Comparison of ENCODE assay signal across 8 mouse cellular contexts in genomic region chr4:154961226-154961738, GRCm38 (mm10). TPM values are rescaled to one million over a fixed set of nuclear protein-coding genes. Genes with fewer than 3 reads are reported as not detected.
A peak's percentile ranks its signal among the peaks of the same experiment; 100 is the strongest.
DNase-seq lines count a peak whose midpoint lies in the region; ATAC-seq and TF ChIP-seq lines count a peak whose summit lies in the region.

No protein-coding gene starts in this region.

- H3K9me3 ChIP-seq in forebrain, postnatal 0 days (ENCODE audit: low read length) = no peaks in the 10 kb centered on the region
- H3K9me3 ChIP-seq in kidney, embryonic 15.5 days (replicated peaks) = no peaks in the 10 kb centered on the region
- no peaks in the 10 kb centered on the region for H3K9me3 ChIP-seq in midbrain, embryonic 10.5 days (replicated peaks)

- WGBS in lung, adult 2 months = 2% methylated on average over 46 of the region's 47 CpGs
- 0% methylated on average over 33 of the region's 47 CpGs for WGBS in forebrain, postnatal 0 days
- WGBS in kidney, embryonic 15.5 days = under 1% methylated on average over 47 of the region's 47 CpGs
- WGBS in midbrain, embryonic 10.5 days = under 1% methylated on average over 47 of the region's 47 CpGs

- TF ChIP-seq POLR2A in lung, adult 2 months (IDR thresholded peaks at IDR 0.05; ENCODE audit: borderline replicate concordance, extremely low read depth, low read depth, low read length) = no peak
- TF ChIP-seq POLR2A in bone marrow macrophage, adult 2 months (IDR thresholded peaks at IDR 0.05; ENCODE audit: borderline replicate concordance, low read depth, low read length) = no peak

- no peak overlapping the region for H3K27ac ChIP-seq in bone marrow macrophage, adult 2 months (ENCODE audit: insufficient read depth, low read depth, low read length)
- H3K27ac ChIP-seq in forebrain, postnatal 0 days (ENCODE audit: low read depth, low read length) = peak overlapping the region; percentile 70
- peak overlapping the region; percentile 28; the same call in 1 of the 2 replicates for H3K27ac ChIP-seq in kidney, embryonic 15.5 days
- peak overlapping the region; percentile 97 for H3K27ac ChIP-seq in midbrain, embryonic 10.5 days (replicated peaks)

- peak overlapping the region; percentile 42 for H3K4me3 ChIP-seq in lung, adult 2 months (replicated peaks; ENCODE audit: extremely low read depth, low read depth, low read length)
- H3K4me3 ChIP-seq in bone marrow macrophage, adult 2 months (ENCODE audit: insufficient read depth, low read length) = peak overlapping the region; percentile 43
- peak overlapping the region; percentile 74 for H3K4me3 ChIP-seq in forebrain, postnatal 0 days (ENCODE audit: low read depth, low read length)
- peak overlapping the region; percentile 90 for H3K4me3 ChIP-seq in kidney, embryonic 15.5 days (replicated peaks)
- H3K4me3 ChIP-seq in midbrain, embryonic 10.5 days = peak overlapping the region; percentile 87

- no peaks in the 10 kb centered on the region for H3K36me3 ChIP-seq in forebrain, postnatal 0 days (ENCODE audit: insufficient read depth)
- H3K36me3 ChIP-seq in kidney, embryonic 15.5 days = peaks cover 3% of the 10 kb centered on the region; the same call in 1 of the 2 replicates
- peaks cover 30% of the 10 kb centered on the region for H3K36me3 ChIP-seq in midbrain, embryonic 10.5 days

- ATAC-seq in forebrain, postnatal 0 days = no peak
- ATAC-seq in kidney, embryonic 15.5 days (replicated peaks; ENCODE audit: low FRiP score) = no peak

- peak overlapping the region; percentile 68 for H3K9ac ChIP-seq in forebrain, postnatal 0 days
- peak overlapping the region; percentile 43 for H3K9ac ChIP-seq in kidney, embryonic 15.5 days

- peak; percentile 38 for DNase-seq in lung, adult 2 months
- no peak for DNase-seq in lung, adult 18-20 months
- DNase-seq in forebrain, postnatal 0 days = no peak
- peak; percentile 77 for DNase-seq in midbrain, embryonic 10.5 days (ENCODE audit: low spot score)
- peak; percentile 63 for DNase-seq in testis, postnatal 10 days (ENCODE audit: low spot score)
- DNase-seq in urinary bladder, postnatal 36 days (ENCODE audit: low spot score in 2 of 2) = no peak

- H3K27me3 ChIP-seq in forebrain, postnatal 0 days (ENCODE audit: insufficient read depth, low read length) = no peaks in the 10 kb centered on the region
- H3K27me3 ChIP-seq in kidney, embryonic 15.5 days = peaks cover 71% of the 10 kb centered on the region
- H3K27me3 ChIP-seq in midbrain, embryonic 10.5 days (ENCODE audit: low read depth, poor library complexity, severe bottlenecking) = peaks cover 72% of the 10 kb centered on the region

- TF ChIP-seq CTCF in lung, adult 2 months (IDR thresholded peaks at IDR 0.05; ENCODE audit: insufficient read depth, low read length) = no peak
- no peak for TF ChIP-seq CTCF in bone marrow macrophage, adult 2 months (IDR thresholded peaks at IDR 0.05; ENCODE audit: low read depth, low read length)
- TF ChIP-seq CTCF in forebrain, postnatal 0 days (IDR thresholded peaks at IDR 0.05; ENCODE audit: low read depth) = peak; percentile 33

- H3K4me1 ChIP-seq in lung, adult 2 months (ENCODE audit: control insufficient read depth, insufficient read depth, low read length) = peaks cover 5% of the 10 kb centered on the region
- H3K4me1 ChIP-seq in bone marrow macrophage, adult 2 months (ENCODE audit: control insufficient read depth, insufficient read depth, low read length) = peaks cover 12% of the 10 kb centered on the region
- H3K4me1 ChIP-seq in forebrain, postnatal 0 days (ENCODE audit: insufficient read depth) = peaks cover 40% of the 10 kb centered on the region
- H3K4me1 ChIP-seq in kidney, embryonic 15.5 days = peaks cover 86% of the 10 kb centered on the region
- H3K4me1 ChIP-seq in midbrain, embryonic 10.5 days = peaks cover 94% of the 10 kb centered on the region

- peak overlapping the region; percentile 96 for H3K4me2 ChIP-seq in forebrain, postnatal 0 days (ENCODE audit: low read depth)
- peak overlapping the region; percentile 77 for H3K4me2 ChIP-seq in kidney, embryonic 15.5 days

RNA-seq across cellular contexts. Expression of gene Hes5, which starts 0.6 kb away (rescaled TPM):
- polyA plus RNA-seq in lung, adult 2 months (2012; rRNA removed) = 0.09 TPM in 1 of 2 replicates, not detected in the other
- polyA plus RNA-seq in bone marrow macrophage, adult 2 months (2012; ENCODE audit: insufficient read depth, insufficient read length, missing spikeins) = not detected in 2 replicates
- 92.2 and 100 TPM in 2 replicates for total RNA-seq in forebrain, postnatal 0 days (2014; rRNA removed)
- 107 and 120 TPM in 2 replicates for polyA plus RNA-seq in forebrain, postnatal 0 days (2015; fragmentation: Nextera tagmentation; extraction: Ambion mirVana)
- polyA plus RNA-seq in kidney, embryonic 15.5 days (2015; fragmentation: Nextera tagmentation; extraction: Ambion mirVana) = 19.6 and 20.7 TPM in 2 replicates
- polyA plus RNA-seq in midbrain, embryonic 10.5 days (2016; fragmentation: Nextera tagmentation; extraction: Ambion mirVana) = 690 and 827 TPM in 2 replicates

RNA-seq across cellular contexts. Expression of gene Pank4, which starts 2.6 kb away (rescaled TPM):
- polyA plus RNA-seq in lung, adult 2 months (2012; rRNA removed) = 35.0 and 49.1 TPM in 2 replicates
- 20.2 and 24.1 TPM in 2 replicates for polyA plus RNA-seq in bone marrow macrophage, adult 2 months (2012; ENCODE audit: insufficient read depth, insufficient read length, missing spikeins)
- total RNA-seq in forebrain, postnatal 0 days (2014; rRNA removed) = 39.7 and 40.0 TPM in 2 replicates
- polyA plus RNA-seq in forebrain, postnatal 0 days (2015; fragmentation: Nextera tagmentation; extraction: Ambion mirVana) = 20.4 and 22.6 TPM in 2 replicates
- polyA plus RNA-seq in kidney, embryonic 15.5 days (2015; fragmentation: Nextera tagmentation; extraction: Ambion mirVana) = 45.2 and 46.3 TPM in 2 replicates
- 47.6 and 48.6 TPM in 2 replicates for polyA plus RNA-seq in midbrain, embryonic 10.5 days (2016; fragmentation: Nextera tagmentation; extraction: Ambion mirVana)

RNA-seq across cellular contexts. Expression of gene Tnfrsf14, which starts 32.9 kb away (rescaled TPM):
- polyA plus RNA-seq in lung, adult 2 months (2012; rRNA removed) = 51.1 and 56.8 TPM in 2 replicates
- 117 and 135 TPM in 2 replicates for polyA plus RNA-seq in bone marrow macrophage, adult 2 months (2012; ENCODE audit: insufficient read depth, insufficient read length, missing spikeins)
- total RNA-seq in forebrain, postnatal 0 days (2014; rRNA removed) = 2.6 TPM in 1 of 2 replicates, not detected in the other
- polyA plus RNA-seq in forebrain, postnatal 0 days (2015; fragmentation: Nextera tagmentation; extraction: Ambion mirVana) = not detected in 2 replicates
- 1.7 TPM in 2 replicates for polyA plus RNA-seq in kidney, embryonic 15.5 days (2015; fragmentation: Nextera tagmentation; extraction: Ambion mirVana)
- polyA plus RNA-seq in midbrain, embryonic 10.5 days (2016; fragmentation: Nextera tagmentation; extraction: Ambion mirVana) = 0.67 and 0.99 TPM in 2 replicates

Comparison
In these comparisons a context has a peak if more than half of its experiments do, and no peak if none do; other contexts are left out.
1. DNase-seq: peak in lung, adult 2 months (single experiment), midbrain, embryonic 10.5 days (single experiment) and testis, postnatal 10 days (single experiment); none in lung, adult 18-20 months (0 of 2), forebrain, postnatal 0 days (single experiment) and urinary bladder, postnatal 36 days (0 of 2).
2. RNA of gene Hes5, which starts 0.6 kb away (polyA plus RNA-seq): 690 to 827 TPM in midbrain, embryonic 10.5 days, 107 to 120 TPM in forebrain, postnatal 0 days and 19.6 to 20.7 TPM in kidney, embryonic 15.5 days; 0.09 TPM in lung, adult 2 months and not detected in bone marrow macrophage, adult 2 months; every median in the first group is over 10 times any median in the second.
3. RNA of gene Tnfrsf14, which starts 32.9 kb away (polyA plus RNA-seq): 117 to 135 TPM in bone marrow macrophage, adult 2 months and 51.1 to 56.8 TPM in lung, adult 2 months; 1.7 TPM in kidney, embryonic 15.5 days, 0.67 to 0.99 TPM in midbrain, embryonic 10.5 days and not detected in forebrain, postnatal 0 days; every median in the first group is over 10 times any median in the second.
4. Peak in every context shown above with its lines, with median percentiles within 50 percentile points of each other: H3K4me3 ChIP-seq.